Mouse (Mus musculus): ENCODE data around the gene Tac2.

Tac2 gene

GRCm38 (mm10) chr10:127724178-127724577 is at the start of gene Tac2:
Tac2 (plus strand) TSS chr10:127724478.
- DNase-seq (ENCODE audit: low read depth, low spot score): no peak

- DNase-seq (ENCODE audit: low read depth, low spot score): peak; percentile 84
Measured at GRCm38 (mm10) chr10:127674794-127675522, 49.3 kb upstream of the Tac2 start.

GRCm38 (mm10) chr10:127675859-127676398 is 48.3 kb upstream of the Tac2 start:
- no peak for DNase-seq (ENCODE audit: low read depth, low spot score)

GRCm38 (mm10) chr10:127676691-127677548 is 47.4 kb upstream of the Tac2 start:
- DNase-seq (ENCODE audit: low read depth, low spot score): peak; percentile 98

DNA sequence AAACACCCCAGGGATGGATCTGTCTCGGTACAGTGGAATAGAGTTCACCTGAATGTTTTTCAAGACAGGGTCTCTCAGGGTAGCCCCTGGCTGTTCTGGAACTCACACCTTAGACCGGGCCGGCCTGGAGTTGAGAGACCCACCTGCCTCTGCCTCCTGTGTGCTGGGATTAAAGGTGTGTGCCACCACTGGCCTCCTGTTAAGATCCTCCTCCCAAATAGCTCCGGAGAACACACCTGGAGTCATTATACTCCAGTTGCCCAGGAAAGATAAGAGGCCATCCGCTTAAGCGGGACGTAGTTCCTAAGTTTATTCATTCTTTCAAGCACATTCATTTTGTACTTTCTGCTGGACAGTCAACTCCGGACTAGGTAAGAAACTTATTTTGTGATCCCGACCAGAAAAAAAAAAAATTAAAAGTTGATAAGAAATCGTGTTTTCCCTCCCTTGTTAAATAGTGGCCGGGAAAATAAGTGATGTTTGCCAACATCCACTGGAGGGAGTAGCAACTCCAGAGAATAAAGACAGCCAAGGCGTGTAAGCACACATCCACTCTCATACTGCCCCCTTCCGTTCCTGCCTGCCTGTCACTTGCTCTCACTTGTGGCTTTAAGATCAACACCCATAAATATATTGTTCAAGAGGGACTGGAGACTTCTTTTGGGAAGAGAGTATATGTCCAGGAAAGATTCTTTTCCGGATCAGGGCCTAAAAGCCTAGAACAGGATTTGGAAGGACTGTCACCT is 46.5 kb upstream of the Tac2 start:
- DNase-seq (ENCODE audit: low read depth, low spot score): peak; percentile 89

DNA sequence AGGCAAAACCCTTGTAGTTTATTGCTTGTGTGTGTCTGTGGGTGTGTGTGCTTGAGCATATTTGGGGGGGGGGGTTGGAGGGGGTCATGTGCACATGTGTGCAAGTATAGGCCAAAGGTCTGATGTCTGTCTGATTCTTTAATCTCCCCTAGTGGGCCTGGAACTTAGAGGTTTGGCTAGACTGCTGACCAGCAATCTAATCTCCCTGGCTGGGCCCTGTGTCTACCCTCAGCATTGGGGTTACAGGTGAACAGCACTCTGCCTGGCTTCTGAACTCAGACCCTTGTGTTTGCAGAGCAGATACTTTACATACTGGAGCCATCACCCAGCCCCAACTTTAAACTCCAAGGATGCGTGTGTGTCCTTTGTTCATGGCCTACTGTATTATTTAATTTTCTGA is 45.1 kb upstream of the Tac2 start:
- DNase-seq (ENCODE audit: low read depth, low spot score): no peak

GRCm38 (mm10) chr10:127679881-127680280 is 44.4 kb upstream of the Tac2 start:
- DNase-seq (ENCODE audit: low read depth, low spot score): no peak

- DNase-seq (ENCODE audit: low read depth, low spot score): no peak
Measured at GRCm38 (mm10) chr10:127682886-127683285, 41.4 kb upstream of the Tac2 start.

DNA sequence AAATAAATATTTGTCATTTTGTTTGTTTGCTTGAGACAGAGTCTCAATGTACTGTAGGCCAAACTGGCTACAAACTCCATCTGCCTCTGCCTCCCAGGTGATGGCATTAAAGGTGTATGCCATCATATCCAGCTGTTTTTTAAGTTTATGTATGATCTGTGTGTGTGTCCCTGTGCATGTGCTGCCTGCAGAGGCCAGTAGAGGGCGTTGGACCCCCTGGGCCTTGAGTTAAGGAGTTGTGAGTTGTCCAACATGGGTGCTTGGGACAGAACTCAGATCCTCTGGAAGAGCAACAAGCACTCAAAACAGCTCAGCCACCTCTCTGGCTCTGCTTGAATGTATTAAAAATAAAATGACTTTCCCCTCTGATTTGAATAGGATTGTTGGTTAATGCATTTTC is 33.2 kb upstream of the Tac2 start:
- peak; percentile 17 for DNase-seq (ENCODE audit: low read depth, low spot score)

- peak; percentile 57 for DNase-seq (ENCODE audit: low read depth, low spot score)
Measured at GRCm38 (mm10) chr10:127694636-127695035, 29.6 kb upstream of the Tac2 start.

DNA sequence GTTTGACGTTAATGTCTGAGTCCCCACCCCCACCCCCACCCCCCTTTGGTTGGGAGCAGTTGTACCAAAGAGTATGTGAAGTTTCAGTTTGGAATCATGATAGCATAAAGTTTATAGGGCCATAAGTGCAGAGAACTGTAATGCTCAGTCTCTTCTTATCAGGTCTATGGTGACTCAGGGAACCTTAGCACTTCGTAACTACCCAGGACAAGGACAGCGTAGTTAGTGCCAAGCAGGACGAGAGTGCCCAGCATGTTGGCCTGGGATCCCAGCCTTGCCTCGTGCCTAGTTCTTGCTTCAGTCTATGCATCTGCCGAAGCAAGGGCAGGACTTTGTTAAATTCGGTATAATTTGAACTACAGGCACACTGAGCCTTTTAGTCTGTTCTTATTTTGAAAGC is 28.5 kb upstream of the Tac2 start:
- DNase-seq (ENCODE audit: low read depth, low spot score): no peak

- no peak for DNase-seq (ENCODE audit: low read depth, low spot score)
Measured at GRCm38 (mm10) chr10:127698966-127699365, 25.3 kb upstream of the Tac2 start.

GRCm38 (mm10) chr10:127703299-127703698 is 21.0 kb upstream of the Tac2 start:
- no peak for DNase-seq (ENCODE audit: low read depth, low spot score)

DNA sequence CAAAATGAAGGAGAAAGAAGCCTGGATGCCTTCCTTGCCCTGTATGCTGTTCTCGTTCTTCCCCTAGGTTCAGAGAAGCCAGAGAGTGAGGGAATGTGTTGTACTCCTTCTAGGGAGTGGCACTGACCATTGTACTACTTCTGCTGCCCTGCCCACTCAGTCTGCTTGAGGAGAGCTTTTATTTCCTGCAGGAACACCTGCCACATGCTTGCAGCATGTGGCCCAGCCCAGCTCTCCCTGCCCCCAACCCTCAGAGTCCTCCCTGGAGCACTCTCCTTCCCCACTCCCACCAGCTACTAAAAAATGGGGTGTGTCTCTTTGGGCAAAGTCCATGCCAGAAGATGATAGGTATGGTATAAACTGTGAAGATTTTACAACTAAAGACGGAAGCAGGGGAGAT is 20.0 kb upstream of the Tac2 start:
- no peak for DNase-seq (ENCODE audit: low read depth, low spot score)

- peak; percentile 17 for DNase-seq (ENCODE audit: low read depth, low spot score)
Measured at GRCm38 (mm10) chr10:127704766-127705220, 19.5 kb upstream of the Tac2 start, which contains the start of gene Myo1a. Myo1a (plus strand) TSS chr10:127705170.

- no peak for DNase-seq (ENCODE audit: low read depth, low spot score)
Measured at GRCm38 (mm10) chr10:127705783-127706182, 18.5 kb upstream of the Tac2 start.

- no peak for DNase-seq (ENCODE audit: low read depth, low spot score)
Measured at GRCm38 (mm10) chr10:127707721-127708120, 16.6 kb upstream of the Tac2 start.

DNA sequence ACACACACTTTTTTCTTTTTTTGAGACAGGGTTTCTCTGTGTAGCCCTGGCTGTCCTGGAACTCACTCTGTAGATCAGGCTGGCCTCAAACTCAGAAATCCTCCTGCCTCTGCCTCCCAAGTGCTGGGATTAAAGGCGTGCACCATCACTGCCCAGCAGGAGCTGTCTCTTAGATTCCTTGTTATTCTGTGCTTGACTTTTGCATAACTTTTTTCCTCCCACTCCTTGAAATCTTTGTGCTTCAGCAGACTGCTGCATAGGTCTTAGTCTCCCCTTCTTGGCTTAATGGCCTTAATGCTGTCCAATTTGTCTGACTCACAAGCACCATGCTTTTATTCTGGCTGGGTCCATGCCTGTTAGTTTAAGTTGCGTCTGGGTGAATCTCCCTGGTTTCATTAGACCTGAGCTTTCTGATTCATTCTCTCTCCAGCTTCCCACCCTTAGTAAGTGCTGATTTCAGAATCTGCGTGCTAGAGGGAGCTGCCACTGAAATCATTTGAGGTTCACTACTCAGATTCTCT is 15.4 kb upstream of the Tac2 start:
- no peak for DNase-seq (ENCODE audit: low read depth, low spot score)

- DNase-seq (ENCODE audit: low read depth, low spot score): no peak
Measured at GRCm38 (mm10) chr10:127710331-127710730, 13.9 kb upstream of the Tac2 start.

GRCm38 (mm10) chr10:127712736-127713135 is 11.5 kb upstream of the Tac2 start:
- DNase-seq (ENCODE audit: low read depth, low spot score): no peak

GRCm38 (mm10) chr10:127721671-127722418 is 2.4 kb upstream of the Tac2 start:
- no peak for DNase-seq (ENCODE audit: low read depth, low spot score)
